Comparison of ENCODE assay signal across 17 mouse cellular contexts in the genomic region with DNA sequence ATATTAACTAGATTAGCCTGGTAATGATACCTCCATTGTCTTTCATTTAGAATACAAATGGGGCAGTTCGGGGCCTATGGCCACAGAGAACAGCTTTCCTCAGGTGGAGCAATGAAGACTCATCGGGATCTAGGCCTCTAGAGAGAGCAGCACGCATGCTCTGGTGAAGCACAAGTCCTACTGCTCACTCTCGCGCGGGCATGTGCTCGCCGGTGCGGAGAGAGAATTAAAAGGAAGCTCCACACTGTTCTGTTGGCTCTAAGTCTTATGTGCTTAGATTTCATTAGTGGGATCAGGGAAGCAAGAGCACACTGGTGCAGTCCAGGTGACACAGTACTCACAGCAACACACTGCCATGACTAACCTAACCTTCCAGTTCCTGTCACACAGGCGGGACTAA. TPM values are rescaled to one million over a fixed set of nuclear protein-coding genes. Genes with fewer than 3 reads are reported as not detected.
DNase-seq lines count a peak whose midpoint lies in the region; ATAC-seq lines count a peak whose summit lies in the region.
"Had no signal": no experiment of that assay in that cellular context is flagged by ENCODE, and none has a peak within 500 bp of the region (broad histone marks: within the 10 kb centered on the region; RNA-seq: fewer than 3 reads in every experiment).

No protein-coding gene starts in this region.

- H3K9ac ChIP-seq in neural tube, embryonic 14.5 days (replicated peaks; ENCODE audit: low read depth, low read length) = no peak overlapping the region
- H3K9ac ChIP-seq in intestine, embryonic 16.5 days (ENCODE audit: low read depth, low read length) = no peak overlapping the region
- H3K9ac ChIP-seq: embryonic facial prominence, embryonic 13.5 days; heart, embryonic 15.5 days; lung, embryonic 14.5 days; midbrain, embryonic 13.5 days had no signal

- H3K9me3 ChIP-seq in neural tube, embryonic 14.5 days (ENCODE audit: control insufficient read depth, low read length) = no peaks in the 10 kb centered on the region
- H3K9me3 ChIP-seq in intestine, embryonic 16.5 days (ENCODE audit: control insufficient read depth, low read length) = no peaks in the 10 kb centered on the region
- H3K9me3 ChIP-seq: embryonic facial prominence, embryonic 13.5 days; heart, embryonic 15.5 days; midbrain, embryonic 13.5 days had no signal

- H3K4me1 ChIP-seq in neural tube, embryonic 14.5 days (ENCODE audit: control insufficient read depth, insufficient read depth, low read length) = no peaks in the 10 kb centered on the region
- H3K4me1 ChIP-seq in intestine, embryonic 16.5 days (ENCODE audit: control insufficient read depth, insufficient read depth, low read length) = no peaks in the 10 kb centered on the region

- intact Hi-C loops in heart, postnatal 14 days (cut with DNase I) = no loop called here

- H3K27ac ChIP-seq in neural tube, embryonic 14.5 days (ENCODE audit: low read depth, low read length) = peak overlapping the region; percentile 6; the same call in 1 of the 2 replicates
- no peak overlapping the region for H3K27ac ChIP-seq in intestine, embryonic 16.5 days (ENCODE audit: low read length)
- H3K27ac ChIP-seq: embryonic facial prominence, embryonic 13.5 days; heart, adult 2 months; heart, embryonic 15.5 days; macrophage; midbrain, embryonic 13.5 days had no signal

- H3K27me3 ChIP-seq in neural tube, embryonic 14.5 days (ENCODE audit: control insufficient read depth, insufficient read depth, low read length) = no peaks in the 10 kb centered on the region
- no peaks in the 10 kb centered on the region for H3K27me3 ChIP-seq in intestine, embryonic 16.5 days (replicated peaks; ENCODE audit: control insufficient read depth, insufficient read depth, low read length)
- H3K27me3 ChIP-seq: CH12.LX; embryonic facial prominence, embryonic 13.5 days; heart, embryonic 15.5 days; midbrain, embryonic 13.5 days had no signal

- no peak overlapping the region for H3K4me2 ChIP-seq in neural tube, embryonic 14.5 days (ENCODE audit: low read depth, low read length)
- H3K4me2 ChIP-seq in intestine, embryonic 16.5 days (ENCODE audit: low read depth, low read length) = no peak overlapping the region
- H3K4me2 ChIP-seq: embryonic facial prominence, embryonic 13.5 days; heart, embryonic 15.5 days; lung, embryonic 14.5 days; midbrain, embryonic 13.5 days had no signal

- WGBS in neural tube, embryonic 14.5 days = 66% methylated on average over 10 of the region's 10 CpGs
- 90% methylated on average over 10 of the region's 10 CpGs for WGBS in intestine, embryonic 16.5 days

- DNase-seq in heart, adult 11 months = peak; percentile 75
- DNase-seq in heart, postnatal 14 days = no peak
- DNase-seq in brain, adult 2 months (ENCODE audit: low read depth, low spot score) = peak; percentile 66
- peak; percentile 33 for DNase-seq in cerebellum, adult 8-10 months
- DNase-seq in adrenal gland, adult 2 months = no peak
- no peak for DNase-seq in right cerebral cortex, adult 18-20 months
- DNase-seq: adrenal gland, postnatal 10 days; heart, adult 2 months; kidney, adult 8-10 months; lung, embryonic 14.5 days had no signal

- no peak overlapping the region for H3K4me3 ChIP-seq in neural tube, embryonic 14.5 days (ENCODE audit: low read depth, low read length)
- no peak overlapping the region for H3K4me3 ChIP-seq in intestine, embryonic 16.5 days (ENCODE audit: low read length)
- H3K4me3 ChIP-seq: embryonic facial prominence, embryonic 13.5 days; heart, adult 2 months; heart, embryonic 15.5 days; midbrain, embryonic 13.5 days had no signal

- 0 out of 2 replicates have a peak, but pooled peaks cover under 1% of the 10 kb centered on the region for H3K36me3 ChIP-seq in neural tube, embryonic 14.5 days (ENCODE audit: control insufficient read depth, insufficient read depth, low read length)
- no peaks in the 10 kb centered on the region for H3K36me3 ChIP-seq in intestine, embryonic 16.5 days (ENCODE audit: control insufficient read depth, insufficient read depth, low read length)
- H3K36me3 ChIP-seq: heart, embryonic 15.5 days had no signal

- ATAC-seq in neural tube, embryonic 14.5 days (ENCODE audit: low read depth) = no peak
- ATAC-seq in intestine, embryonic 16.5 days = no peak
- ATAC-seq: midbrain, embryonic 13.5 days had no signal

RNA-seq across cellular contexts. Expression of a gene that starts 27.1 kb away (rescaled TPM):
- 100 to 1,000 TPM; 193 to 199 TPM for total RNA-seq in heart, postnatal 14 days (2021)
- 197 and 206 TPM in 2 replicates for polyA plus RNA-seq in neural tube, embryonic 14.5 days (2014; fragmentation: Nextera tagmentation; extraction: Ambion mirVana)
- 10 to 100 TPM; 24.0 to 35.0 TPM for total RNA-seq in adrenal gland, adult 2 months (2021)
- polyA plus RNA-seq in adrenal gland, adult 2 months (2012; rRNA removed) = 7.3 and 8.5 TPM in 2 replicates
- polyA plus RNA-seq in intestine, embryonic 16.5 days (2015; fragmentation: Nextera tagmentation; extraction: Ambion mirVana) = 51.4 and 69.1 TPM in 2 replicates

Comparison
In these comparisons a context has a peak if more than half of its experiments do, and no peak if none do; other contexts are left out.
1. DNase-seq: peak in heart, adult 11 months (single experiment), brain, adult 2 months (single experiment) and cerebellum, adult 8-10 months (single experiment); none in heart, postnatal 14 days (0 of 2), adrenal gland, adult 2 months (single experiment) and right cerebral cortex, adult 18-20 months (single experiment).